Mouse (Mus musculus) G1E (cell line): ENCODE results near the gene Trank1.

Source experiments
- CTCF ChIP-seq: IDR thresholded peaks from 2 replicates; pipeline ENCODE4 v1.5.1; 2012; ENCODE audit warnings: low read depth, low read length, inconsistent platforms, mixed read lengths
- GATA1 ChIP-seq: IDR thresholded peaks from 2 replicates; pipeline ENCODE4 v1.6.1; 2012; ENCODE audit warnings: borderline replicate concordance, low read length, inconsistent platforms, mixed read lengths
- POLR2AphosphoS5 ChIP-seq: IDR thresholded peaks from 2 replicates; pipeline ENCODE4 v1.6.1; 2012; ENCODE audit warnings: low read depth, low read length, inconsistent platforms; ENCODE audit not compliant: insufficient replicate concordance

DNA sequence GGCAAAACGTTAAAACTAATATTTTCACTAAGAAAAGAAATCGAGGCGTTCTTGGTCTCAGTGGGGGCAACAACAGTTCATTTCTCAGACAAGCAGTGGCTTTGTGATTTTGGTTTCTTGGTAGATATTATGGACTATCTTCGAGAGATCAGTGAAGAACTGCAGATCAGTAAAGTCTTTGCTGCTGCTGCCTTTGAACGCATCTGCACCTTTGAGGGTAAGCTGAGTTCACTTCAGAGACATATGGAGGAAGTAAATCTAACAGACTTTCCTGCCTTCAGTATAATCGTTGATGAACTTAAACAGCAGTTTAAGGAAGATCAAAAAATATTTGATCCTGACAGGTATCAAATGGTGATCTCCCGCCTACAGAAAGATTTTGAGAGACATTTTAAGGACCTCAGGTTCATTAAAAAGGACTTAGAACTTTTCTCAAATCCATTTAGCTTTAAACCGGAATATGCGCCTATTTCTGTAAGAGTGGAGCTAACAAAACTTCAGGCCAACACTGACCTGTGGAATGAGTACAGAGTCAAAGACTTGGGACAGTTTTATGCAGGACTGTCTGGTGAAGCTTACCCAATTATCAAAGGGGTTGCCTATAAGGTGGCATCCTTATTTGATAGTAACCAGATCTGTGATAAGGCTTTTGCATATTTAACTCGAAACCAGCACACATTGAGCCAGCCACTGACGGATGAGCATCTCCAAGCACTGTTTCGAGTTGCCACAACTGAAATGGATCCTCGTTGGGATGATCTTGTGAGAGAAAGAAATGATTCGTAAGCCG is 38.3 kb upstream of the Trank1 start:
- TF ChIP-seq CTCF (no peak), GATA1 (no peak), POLR2AphosphoS5 (no peak)
